Mouse (Mus musculus) lung, adult 2 months (tissue): ENCODE measurements around the gene Cdk8. TPM values are rescaled to one million over a fixed set of nuclear protein-coding genes. Genes with fewer than 3 reads are reported as not detected.
"Not testable (repeated sequence)": the region's sequence is repeated elsewhere in the genome, so short reads cannot be mapped to it uniquely, and the experiment has no call there.

Experiments used
- DNase-seq: peaks from one replicate; pipeline ENCODE4 v3.0.0; 2022
- H3K4me1 ChIP-seq: fragments of 200-500 bp; 2 replicates; pipeline ENCODE4 v1.6.1; 2011; ENCODE audit warnings: low read length; ENCODE audit not compliant: control insufficient read depth, insufficient read depth
- H3K4me3 ChIP-seq: fragments of 200-500 bp; replicated peaks from 2 replicates; pipeline ENCODE3; 2011; ENCODE audit warnings: low read depth, mild to moderate bottlenecking, control low read depth, low read length; ENCODE audit errors: extremely low read depth
- CTCF ChIP-seq: fragments of 200-500 bp; IDR thresholded peaks from 2 replicates; pipeline ENCODE4 v1.5.1; 2011; ENCODE audit warnings: mild to moderate bottlenecking, low read length, control low read depth; ENCODE audit not compliant: insufficient read depth
- POLR2A ChIP-seq: fragments of 200-500 bp; IDR thresholded peaks from 2 replicates; pipeline ENCODE4 v1.6.1; 2011; ENCODE audit warnings: low read depth, mild to moderate bottlenecking, control low read depth, low read length, borderline replicate concordance; ENCODE audit errors: extremely low read depth
- WGBS: fragments of 180-500 bp; shearing (Covaris S2); methylation state at CpG from one replicate; pipeline ENCODE4 v1.1.7; 2018; 5-methylcytosine and 5-hydroxymethylcytosine counted together
- polyA plus RNA-seq: library from polyadenylated mRNA; depleted of rRNA; stranded (reverse); fragments of >200 nt; gene quantifications from 2 replicates; pipeline ENCODE4 v1.2.3, GENCODE M21; 2012; rRNA removed

Cdk8 gene
- 28.4 and 33.8 TPM in 2 replicates for polyA plus RNA-seq

DNA sequence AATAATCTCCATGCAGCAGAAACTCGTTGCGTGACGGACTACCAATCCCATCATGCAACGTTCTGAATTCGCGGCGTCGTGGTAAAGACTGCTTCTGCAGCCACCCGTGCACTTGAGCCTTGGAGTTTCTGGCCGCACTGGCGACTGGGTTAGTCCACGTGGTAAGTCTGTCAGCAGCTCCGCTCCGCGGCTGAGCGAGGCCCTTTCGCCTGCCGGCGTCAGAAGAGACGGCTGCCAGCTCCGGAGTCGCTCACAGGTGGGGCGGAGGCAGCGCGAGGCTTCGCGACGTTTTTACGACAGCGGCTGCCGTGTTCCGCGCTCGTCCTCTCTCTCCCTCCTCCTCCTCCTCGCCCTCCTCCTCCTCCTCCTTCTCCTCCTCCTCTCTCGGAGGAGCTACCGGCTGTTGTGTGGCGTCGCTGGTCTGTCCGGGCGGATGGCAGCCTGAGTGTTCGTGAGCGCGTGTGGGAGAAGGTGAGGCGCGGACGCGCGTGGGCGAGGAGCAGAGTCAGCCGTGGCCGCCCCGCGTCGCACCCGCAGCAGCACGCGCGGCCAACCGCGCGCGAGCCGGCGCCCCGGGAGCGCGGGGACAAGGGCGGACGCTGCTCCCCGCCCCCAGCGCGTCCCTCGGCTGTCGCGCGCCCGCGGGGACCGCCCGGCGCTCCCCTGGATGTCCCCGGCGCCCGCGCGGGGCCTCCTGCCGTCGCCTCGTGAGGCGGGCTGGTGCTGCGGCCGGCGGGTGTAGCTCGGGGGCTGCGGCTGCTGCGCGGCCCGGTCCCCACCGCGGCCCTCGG lies at the start of gene Cdk8:
TSS of gene Cdk8 (plus strand) at position 367 of the 791 bp plus-strand sequence.
- TF ChIP-seq CTCF (no peak), POLR2A (peak; percentile 90)
- under 1% methylated on average over 93 of the region's 102 CpGs for WGBS
- Histone ChIP-seq H3K4me3 (peak within 1 kb of the TSS; percentile 94), H3K4me1 (peaks cover 7% of the 10 kb centered on the region)
- peak; percentile 91 for DNase-seq

DNA sequence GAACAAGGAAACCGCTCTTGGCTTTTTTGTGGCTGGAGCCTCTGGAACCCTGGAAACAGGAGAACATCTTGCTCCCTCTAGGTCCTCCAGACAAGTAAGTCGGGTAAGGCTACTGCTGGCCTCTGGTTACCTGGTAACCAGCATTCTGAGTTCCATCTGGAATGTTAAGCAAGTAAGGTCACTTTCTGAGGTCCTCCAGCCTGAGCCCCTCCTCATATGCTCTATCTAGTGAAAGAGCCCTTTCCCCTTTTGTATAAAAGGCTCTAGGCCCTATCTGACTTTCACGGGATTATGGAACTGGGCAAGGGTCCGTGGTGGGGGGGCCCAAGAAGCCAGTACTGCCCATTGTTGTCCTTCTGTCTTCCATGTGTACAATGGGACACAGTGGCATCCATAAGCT lies 45.8 kb upstream of the Cdk8 start, which contains the start of gene 1700001J03Rik:
TSS of gene 1700001J03Rik (minus strand) at position 101 of the 400 bp plus-strand sequence.
- not testable (repeated sequence) for H3K4me3 ChIP-seq, H3K4me1 ChIP-seq, DNase-seq
- 79% methylated on average over 4 of the region's 4 CpGs for WGBS

DNA sequence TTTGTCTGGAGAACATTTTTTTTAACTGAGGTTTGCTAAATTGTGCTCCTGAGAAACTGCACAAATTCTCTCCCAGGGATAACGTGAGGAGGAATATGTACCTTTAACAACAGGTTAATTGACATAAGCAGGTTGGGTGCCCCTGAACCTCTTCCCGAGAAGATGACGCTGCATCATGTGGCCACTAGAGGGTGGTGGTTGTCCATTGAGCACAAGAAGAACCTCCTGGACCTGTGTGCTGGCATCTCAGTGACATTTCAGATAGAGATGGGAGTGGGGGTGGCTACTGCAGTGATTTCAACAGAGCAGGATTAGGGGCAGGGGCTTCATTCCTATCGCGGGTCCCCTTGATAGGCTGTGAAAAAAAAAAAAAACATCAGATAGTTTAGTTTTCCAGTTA lies 43.6 kb upstream of the Cdk8 start:
- 17% methylated on average over 5 of the region's 5 CpGs for WGBS
- not testable (repeated sequence) for H3K4me1 ChIP-seq, H3K4me3 ChIP-seq
- DNase-seq, result peak; percentile 52
- TF ChIP-seq CTCF, result peak; percentile 82

DNA sequence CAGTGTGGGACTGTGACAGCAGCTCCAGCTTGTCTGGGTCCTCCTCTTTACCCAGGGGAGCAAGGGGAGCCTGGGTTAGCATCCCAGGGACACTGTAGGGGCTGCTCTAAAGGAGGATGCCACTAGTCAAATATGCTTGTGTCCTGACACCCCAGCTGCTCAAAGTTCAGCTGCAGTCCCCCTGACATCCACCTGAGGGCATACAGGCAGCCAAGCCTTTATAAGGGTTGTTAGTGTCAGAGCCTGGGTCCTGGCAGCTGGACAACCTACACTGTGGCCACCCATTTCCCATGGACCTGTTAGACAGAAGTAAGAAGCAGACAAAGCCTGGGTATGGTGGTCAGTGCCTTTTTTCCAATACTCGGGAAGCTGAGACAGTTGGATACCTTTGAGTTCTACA lies 42.9 kb upstream of the Cdk8 start:
- WGBS, result 94% methylated on average over 1 of the region's 1 CpGs
- Histone ChIP-seq H3K4me1 (no peaks in the 10 kb centered on the region), H3K4me3 (no peak overlapping the region)
- no peak for DNase-seq
- no peak for TF ChIP-seq POLR2A
- no peak for TF ChIP-seq CTCF

DNA sequence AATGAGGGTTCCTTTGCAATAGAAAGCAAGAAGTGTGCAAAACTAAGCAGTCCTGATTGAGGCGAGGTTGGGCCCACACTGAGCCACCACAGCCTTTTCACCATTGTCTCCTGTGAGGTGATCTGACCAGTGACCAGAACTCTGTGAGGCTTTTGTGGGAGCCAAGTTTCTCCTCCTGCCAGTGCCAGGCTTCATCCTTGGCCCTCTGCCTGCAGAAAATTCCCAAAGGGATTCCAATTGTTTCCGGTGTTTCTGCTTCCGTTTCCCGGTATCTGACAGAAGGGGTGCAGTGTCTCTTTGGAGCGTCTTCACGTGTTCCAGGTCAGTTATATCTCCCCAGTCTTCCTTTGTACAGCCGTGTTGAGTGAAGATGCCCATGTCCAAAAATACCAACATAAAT lies 42.3 kb upstream of the Cdk8 start:
- DNase-seq, result no peak
- Histone ChIP-seq H3K4me1 (no peaks in the 10 kb centered on the region), H3K4me3 (no peak overlapping the region)
- WGBS, result 78% methylated on average over 7 of the region's 7 CpGs
- TF ChIP-seq CTCF, result no peak
- no peak for TF ChIP-seq POLR2A

DNA sequence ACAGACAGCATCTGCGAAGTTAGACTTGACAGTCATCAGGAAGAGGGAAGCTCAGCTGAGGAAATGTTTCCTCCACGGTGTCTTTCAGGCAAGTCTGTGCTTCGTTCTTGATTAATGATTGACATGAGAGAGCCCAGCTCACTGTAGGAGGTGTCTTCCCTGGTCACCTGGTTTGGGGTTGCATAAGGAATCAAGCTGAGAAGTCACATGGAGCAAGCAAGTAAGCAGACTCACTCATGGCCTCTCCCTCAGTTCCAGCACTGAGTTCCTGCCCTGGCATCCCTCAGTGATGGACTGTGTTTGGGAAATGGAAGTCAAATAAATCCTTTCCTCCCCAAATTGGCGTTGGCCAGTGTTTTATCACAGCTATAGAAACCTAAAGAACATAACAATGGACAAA lies 40.9 kb upstream of the Cdk8 start:
- DNase-seq, result no peak
- WGBS, result 52% methylated on average over 4 of the region's 4 CpGs
- TF ChIP-seq POLR2A, result no peak
- no peak for TF ChIP-seq CTCF
- no peaks in the 10 kb centered on the region for H3K4me1 ChIP-seq
- H3K4me3 ChIP-seq, result no peak overlapping the region

DNA sequence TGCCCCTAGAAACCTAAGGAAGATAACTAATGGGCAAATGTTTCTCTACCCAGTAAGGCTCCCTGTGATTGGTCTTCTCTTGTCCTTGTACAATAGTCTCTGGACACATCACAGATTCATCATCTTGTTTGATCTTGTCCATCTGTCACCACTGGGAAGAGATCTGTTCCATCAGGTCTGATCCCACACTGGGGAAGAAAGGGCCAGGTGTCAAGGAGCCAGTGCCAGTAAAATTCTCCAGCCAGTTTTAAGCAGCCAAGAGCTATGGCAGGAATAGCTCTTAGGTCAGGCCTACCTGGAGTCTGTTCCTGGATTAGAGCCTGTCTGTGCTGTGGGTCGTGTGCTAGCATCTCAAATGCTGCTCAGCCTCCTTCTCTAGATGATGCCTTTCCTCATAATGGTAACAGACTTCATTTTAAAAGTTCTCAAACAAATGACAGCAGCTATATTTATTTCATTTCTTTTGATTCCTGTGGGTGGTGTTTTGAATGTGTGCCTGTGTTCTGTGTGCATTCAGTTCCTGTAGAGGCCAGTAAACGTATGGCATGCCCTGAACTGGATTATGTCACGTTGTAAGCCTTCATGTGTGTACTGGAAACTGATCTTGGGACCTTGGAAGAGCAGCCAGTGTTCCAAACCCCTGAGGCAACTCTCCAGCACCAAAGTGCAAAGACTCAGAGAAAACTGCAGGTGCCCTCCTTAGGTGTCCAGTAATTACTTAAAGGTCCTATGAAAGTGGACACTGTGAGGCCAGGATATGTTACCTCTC lies 40.3 kb upstream of the Cdk8 start:
- DNase-seq, result no peak
- no peak for TF ChIP-seq POLR2A
- TF ChIP-seq CTCF, result no peak
- no peak overlapping the region for H3K4me3 ChIP-seq
- WGBS, result 57% methylated on average over 3 of the region's 3 CpGs
- no peaks in the 10 kb centered on the region for H3K4me1 ChIP-seq

DNA sequence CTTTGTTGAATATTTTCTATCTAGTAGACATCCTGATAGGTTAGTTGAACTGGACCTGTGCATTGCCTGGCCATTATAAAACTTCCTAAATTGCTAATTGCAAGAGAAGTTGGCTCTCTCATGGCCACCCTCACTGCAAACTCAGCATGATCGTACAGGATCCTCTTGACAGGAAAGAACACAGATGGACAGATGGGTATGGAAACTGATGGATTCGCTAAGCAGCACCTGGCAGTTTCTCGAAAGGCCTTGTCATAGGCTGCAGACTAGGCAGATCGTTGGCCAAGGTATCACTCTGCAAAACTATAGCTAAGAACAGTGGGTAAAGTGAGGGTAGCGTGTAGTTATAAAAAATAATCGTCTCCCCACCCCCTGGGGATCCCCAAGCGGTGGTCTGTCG lies 37.7 kb upstream of the Cdk8 start:
- Histone ChIP-seq H3K4me1 (no peaks in the 10 kb centered on the region), H3K4me3 (no peak overlapping the region)
- TF ChIP-seq CTCF (no peak), POLR2A (no peak)
- DNase-seq, result no peak
- WGBS, result 79% methylated on average over 8 of the region's 8 CpGs

DNA sequence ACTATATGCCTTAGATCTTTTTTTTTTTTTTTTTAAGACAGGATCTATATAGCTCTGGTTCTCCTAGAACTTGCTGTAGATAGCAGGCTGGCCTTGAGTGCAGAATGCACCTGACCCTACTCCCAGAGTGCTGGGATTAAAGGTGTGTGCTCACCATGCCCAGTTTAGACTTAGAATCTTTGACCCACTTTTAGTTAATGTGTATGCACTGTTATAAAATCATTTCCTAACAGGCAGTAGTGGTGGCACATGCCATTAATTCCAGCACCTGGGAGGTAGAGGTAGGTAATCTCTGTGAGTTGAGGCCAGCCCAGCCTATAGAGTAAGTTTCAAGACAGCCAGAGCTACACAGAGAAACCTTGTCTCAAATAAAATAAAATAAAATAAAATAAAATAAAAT lies 32.0 kb upstream of the Cdk8 start:
- no peaks in the 10 kb centered on the region for H3K4me1 ChIP-seq
- no peak overlapping the region for H3K4me3 ChIP-seq
- TF ChIP-seq POLR2A (no peak), CTCF (no peak)
- no peak for DNase-seq

DNA sequence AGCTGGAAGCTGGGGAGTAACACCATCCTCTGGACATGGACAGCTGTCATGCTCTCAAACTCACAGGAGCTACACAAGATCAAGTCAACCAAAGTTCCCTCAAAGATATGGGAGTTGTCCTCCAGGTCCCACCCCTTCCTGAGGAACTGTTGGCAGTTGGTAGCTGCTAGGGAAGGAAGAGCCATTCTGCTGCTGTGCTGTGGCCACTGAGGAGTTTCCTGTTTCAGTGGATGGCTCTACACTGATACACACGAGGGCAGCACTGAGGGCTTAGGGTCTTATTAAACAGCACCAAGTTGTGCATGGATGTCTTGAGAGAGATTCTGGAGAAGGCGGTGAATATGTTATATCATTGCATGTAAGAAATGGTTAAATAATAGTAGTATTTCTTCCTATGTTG lies 31.5 kb upstream of the Cdk8 start:
- DNase-seq, result no peak
- no peak overlapping the region for H3K4me3 ChIP-seq
- TF ChIP-seq CTCF (no peak), POLR2A (no peak)
- WGBS, result 60% methylated on average over 2 of the region's 2 CpGs
- H3K4me1 ChIP-seq, result no peaks in the 10 kb centered on the region
